Mouse (Mus musculus) spleen, adult 2 months (tissue): ENCODE data around the gene Prss8.

Experiments used
- CTCF ChIP-seq: fragments of 200-500 bp; IDR thresholded peaks from 2 replicates; pipeline ENCODE4 v1.5.1; 2011; ENCODE audit warnings: mild to moderate bottlenecking, inconsistent platforms; ENCODE audit not compliant: insufficient read depth, insufficient read length, insufficient replicate concordance; ENCODE audit errors: extremely low read depth
- POLR2A ChIP-seq: fragments of 200-500 bp; IDR thresholded peaks from 2 replicates; pipeline ENCODE4 v1.6.1; 2011; ENCODE audit warnings: low read depth, low read length, inconsistent platforms

DNA sequence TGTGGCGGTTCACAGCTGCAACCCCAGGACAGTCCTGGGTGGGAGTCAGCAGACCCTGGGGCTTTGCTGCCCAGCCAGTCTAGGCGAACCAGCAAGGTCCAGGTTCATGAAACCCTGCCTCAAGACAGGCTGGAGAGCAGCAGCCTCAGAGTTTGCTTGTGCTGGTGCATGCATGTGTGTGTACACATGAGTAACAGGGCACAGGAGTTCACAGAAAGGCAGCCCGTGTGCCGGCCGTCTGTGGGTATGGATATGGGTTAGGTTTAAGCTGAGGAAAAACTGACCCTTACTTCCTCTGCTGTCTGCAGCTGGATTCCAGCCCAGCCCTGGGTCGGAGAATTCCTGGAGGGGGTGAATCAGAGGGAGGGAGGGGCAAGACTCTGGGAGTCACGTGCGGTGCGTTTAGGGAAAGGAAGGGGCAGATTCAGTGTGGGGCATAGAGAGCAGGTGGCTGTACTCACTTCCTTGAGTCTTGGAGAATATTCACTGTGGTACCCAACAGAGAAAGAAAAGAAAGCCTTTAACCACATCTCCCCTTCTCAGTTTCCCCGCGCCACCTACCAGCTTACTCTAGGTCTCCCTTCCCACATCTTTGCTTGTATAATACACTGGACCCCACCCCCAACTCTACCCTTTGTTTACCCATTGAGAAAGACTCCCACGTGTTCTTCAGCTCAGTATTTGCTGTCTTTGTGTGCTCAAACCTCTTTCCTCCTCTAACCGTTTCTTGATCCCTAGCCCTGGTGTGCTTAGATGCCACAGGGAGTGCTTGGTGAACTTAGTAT, 1.6 kb upstream of the Prss8 start:
- TF ChIP-seq CTCF, result no peak
- no peak for TF ChIP-seq POLR2A
